Mouse (Mus musculus) CH12.LX (cell line): ENCODE results near the gene Rab3b.

Source experiments
- CTCF ChIP-seq, 2 experiments: IDR thresholded peaks in 1 of 2; conservative IDR thresholded peaks in 1 of 2; 2 replicates each; pipeline ENCODE4 v1.5.1; 2011 to 2012; ENCODE audit warnings: low read depth in 2 of 2, low read length in 2 of 2, improper control_type of control experiment in 1 of 2, inconsistent platforms in 1 of 2, mild to moderate bottlenecking in 1 of 2, moderate library complexity in 1 of 2
- E2F4 ChIP-seq: IDR thresholded peaks from 2 replicates; pipeline ENCODE4 v1.6.1; 2011; ENCODE audit warnings: low read depth, low read length, improper control_type of control experiment; ENCODE audit not compliant: insufficient replicate concordance
- EP300 ChIP-seq: IDR thresholded peaks from 2 replicates; pipeline ENCODE4 v1.6.1; 2011; ENCODE audit warnings: low read length, improper control_type of control experiment
- JUN ChIP-seq: IDR thresholded peaks from 2 replicates; pipeline ENCODE4 v1.6.1; 2011; ENCODE audit warnings: low read depth, mild to moderate bottlenecking, low read length, improper control_type of control experiment, moderate library complexity; ENCODE audit not compliant: insufficient read depth
- JUND ChIP-seq: conservative IDR thresholded peaks from 2 replicates; pipeline ENCODE4 v1.6.1; 2011; ENCODE audit warnings: low read depth, low read length, improper control_type of control experiment
- MAFK ChIP-seq: IDR thresholded peaks from 2 replicates; pipeline ENCODE4 v1.6.1; 2011; ENCODE audit warnings: low read length, improper control_type of control experiment; ENCODE audit not compliant: insufficient replicate concordance
- MEF2A ChIP-seq: IDR thresholded peaks from 2 replicates; pipeline ENCODE4 v1.6.1; 2014; ENCODE audit warnings: low read depth, mild to moderate bottlenecking, inconsistent platforms, low read length, improper control_type of control experiment, borderline replicate concordance
- MYC ChIP-seq: IDR thresholded peaks from 2 replicates; pipeline ENCODE4 v1.6.1; 2011; ENCODE audit warnings: low read depth, mild to moderate bottlenecking, improper control_type of control experiment, low read length
- NRF1 ChIP-seq: IDR thresholded peaks from 2 replicates; pipeline ENCODE4 v1.6.1; 2014; ENCODE audit warnings: low read depth, mild to moderate bottlenecking, inconsistent platforms, low read length, improper control_type of control experiment, moderate library complexity
- POLR2A ChIP-seq: IDR thresholded peaks from 2 replicates; pipeline ENCODE4 v1.6.1; 2011; ENCODE audit warnings: low read depth, mild to moderate bottlenecking, improper control_type of control experiment, low read length
- POLR2AphosphoS2 ChIP-seq: IDR thresholded peaks from 2 replicates; pipeline ENCODE4 v1.6.1; 2011; ENCODE audit warnings: low read depth, low read length, improper control_type of control experiment
- ZMIZ1 ChIP-seq: IDR thresholded peaks from 2 replicates; pipeline ENCODE4 v1.6.1; 2012; ENCODE audit warnings: low read depth, mild to moderate bottlenecking, inconsistent platforms, low read length, improper control_type of control experiment

DNA sequence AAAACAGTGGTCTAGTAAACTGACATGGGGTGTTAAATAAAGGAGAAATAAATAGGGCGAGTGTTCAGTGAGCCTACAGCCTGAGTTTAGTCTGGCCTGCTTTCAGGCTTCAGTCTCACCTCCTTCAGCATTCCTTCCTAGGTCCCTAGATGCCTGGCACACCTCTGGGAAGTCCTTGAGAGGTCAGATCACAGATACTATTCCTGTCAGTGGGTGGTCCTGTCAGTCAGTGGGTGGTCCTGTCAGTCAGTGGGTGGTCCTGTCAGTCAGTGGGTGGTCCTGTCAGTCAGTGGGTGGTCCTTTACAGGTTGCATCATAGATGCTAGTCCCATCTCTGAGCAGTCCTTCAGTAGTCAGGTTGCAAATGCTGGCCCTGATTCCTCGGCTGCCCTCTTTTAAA is 110.6 kb downstream of the Rab3b start:
- TF ChIP-seq JUN (no peak), MEF2A (no peak), CTCF (conservative IDR thresholded peaks at IDR 0.05 in 1 of 2, IDR thresholded peaks at IDR 0.05 in 1 of 2; ENCODE audit: low read depth in 2 of 2, low read length in 2 of 2) (no peak), MAFK (no peak), EP300 (no peak), JUND (no peak), NRF1 (no peak), E2F4 (no peak), POLR2A (no peak), ZMIZ1 (no peak), POLR2AphosphoS2 (no peak), MYC (no peak)
